Mouse (Mus musculus) ES-Bruce4 (cell line): ENCODE measurements around the gene Hephl1.

Source experiments
- CTCF ChIP-seq: IDR thresholded peaks from one replicate; pipeline ENCODE4 v1.8.1; 2011; ENCODE audit warnings: low read depth, low read length
- POLR2A ChIP-seq: IDR thresholded peaks from one replicate; pipeline ENCODE4 v1.8.1; 2011; ENCODE audit warnings: low read length; ENCODE audit not compliant: insufficient read depth

- no peak for TF ChIP-seq POLR2A
- TF ChIP-seq CTCF = no peak
Measured at GRCm38 (mm10) chr9:15067995-15068685, 43.8 kb downstream of the Hephl1 start.
